Mouse (Mus musculus) hematopoietic multipotent progenitor cell, adult 10-12 weeks (in vitro differentiated cells): Measurements from ENCODE around the gene Aldh6a1. TPM values are rescaled to one million over a fixed set of nuclear protein-coding genes. Genes with fewer than 3 reads are reported as not detected.

Experiments used
- polyA plus RNA-seq: library from polyadenylated mRNA; stranded (reverse); fragments of >175 nt; gene quantifications from 2 replicates; pipeline ENCODE4 v1.2.3, GENCODE M21; 2012; ENCODE audit warnings: low replicate concordance

Aldh6a1 gene
- 2.4 and 4.5 TPM in 2 replicates for polyA plus RNA-seq

DNA sequence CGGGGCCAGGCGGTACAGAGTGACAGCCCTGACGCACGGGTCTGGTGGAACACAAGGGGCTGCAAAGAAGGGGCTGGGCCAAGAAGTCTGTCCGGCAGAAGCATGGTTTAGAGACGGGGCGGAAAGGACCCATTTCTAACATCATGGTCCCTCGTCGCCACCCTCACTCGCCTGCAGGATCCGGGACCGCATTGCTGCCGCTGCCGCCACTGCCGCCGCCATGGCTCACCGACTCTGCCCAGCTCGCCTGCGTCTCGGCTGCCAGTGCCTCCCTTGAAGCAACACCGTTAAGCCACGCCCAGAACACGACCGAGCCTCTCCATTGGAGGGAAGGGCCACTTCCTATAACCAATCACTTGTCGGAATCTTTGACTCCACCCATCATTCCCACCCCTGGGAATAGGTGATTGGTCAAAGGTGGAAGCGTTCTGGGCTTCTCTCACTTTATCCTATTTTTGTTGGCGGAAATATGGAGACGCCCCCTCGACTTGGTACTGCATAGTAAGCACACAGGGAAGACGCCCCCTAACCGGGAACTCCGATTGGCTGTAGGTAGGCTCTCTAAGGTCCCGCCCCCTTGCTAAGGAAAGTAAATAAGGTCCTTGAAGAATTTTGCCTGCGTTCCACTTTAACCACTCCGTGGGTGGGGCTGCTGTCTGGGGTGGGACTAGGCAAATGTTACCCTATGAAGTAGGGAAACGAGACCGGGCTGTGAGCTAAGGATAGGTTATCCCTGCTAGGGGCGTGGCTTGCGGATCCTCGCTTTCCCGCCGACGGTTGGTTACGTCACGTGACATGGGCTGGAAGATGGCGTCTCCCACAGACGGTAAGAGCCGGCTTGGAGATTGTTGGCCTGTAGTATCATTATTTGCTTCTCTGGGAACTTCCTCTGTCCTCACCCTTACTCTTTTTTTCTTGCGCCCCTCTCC, at the start of gene Aldh6a1, which contains the start of gene Lin52:
Gene Aldh6a1 (minus strand): TSS at position 287 of the 929 bp plus-strand sequence.
Gene Lin52 (plus strand): TSS at position 705 of the 929 bp plus-strand sequence.

DNA sequence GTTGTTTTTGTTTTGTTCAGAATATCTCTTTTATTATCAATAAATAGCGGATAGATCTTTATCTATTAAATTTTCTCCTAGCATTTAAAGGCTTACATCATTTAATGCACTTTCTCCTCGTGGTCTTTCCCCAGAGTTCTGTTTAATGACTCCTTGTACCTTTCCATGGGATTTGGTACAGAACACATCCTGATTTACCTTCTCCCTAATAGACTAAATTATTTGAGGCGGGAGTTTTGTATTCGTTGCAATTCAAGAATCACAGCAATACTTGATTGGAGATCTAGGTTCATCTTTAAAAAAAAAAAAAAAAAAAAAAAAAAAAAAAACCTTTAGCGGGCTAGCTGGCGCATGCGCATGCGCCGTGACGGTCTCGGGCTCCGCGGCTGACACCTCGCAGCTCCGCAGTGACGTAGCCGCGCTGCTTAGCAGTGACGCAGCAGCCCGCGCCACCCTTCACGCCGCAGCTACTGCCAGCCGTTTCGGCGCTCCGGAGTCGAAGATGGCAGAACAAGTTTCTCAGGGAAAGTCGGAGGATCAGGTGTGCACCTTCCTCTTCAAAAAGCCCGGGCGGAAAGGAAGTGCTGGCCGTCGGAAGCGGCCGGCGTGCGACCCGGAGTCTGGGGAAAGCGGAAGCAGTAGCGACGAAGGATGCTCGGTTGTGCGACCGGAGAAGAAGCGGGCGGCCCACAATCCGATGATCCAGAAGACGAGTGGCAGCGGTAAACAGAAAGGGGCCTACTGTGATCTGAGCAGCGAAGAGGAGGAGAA, 33.8 kb downstream of the Aldh6a1 start, which contains the start of gene Rnf113a2:
Gene Rnf113a2 (plus strand): TSS at position 363 of the 771 bp plus-strand sequence.

DNA sequence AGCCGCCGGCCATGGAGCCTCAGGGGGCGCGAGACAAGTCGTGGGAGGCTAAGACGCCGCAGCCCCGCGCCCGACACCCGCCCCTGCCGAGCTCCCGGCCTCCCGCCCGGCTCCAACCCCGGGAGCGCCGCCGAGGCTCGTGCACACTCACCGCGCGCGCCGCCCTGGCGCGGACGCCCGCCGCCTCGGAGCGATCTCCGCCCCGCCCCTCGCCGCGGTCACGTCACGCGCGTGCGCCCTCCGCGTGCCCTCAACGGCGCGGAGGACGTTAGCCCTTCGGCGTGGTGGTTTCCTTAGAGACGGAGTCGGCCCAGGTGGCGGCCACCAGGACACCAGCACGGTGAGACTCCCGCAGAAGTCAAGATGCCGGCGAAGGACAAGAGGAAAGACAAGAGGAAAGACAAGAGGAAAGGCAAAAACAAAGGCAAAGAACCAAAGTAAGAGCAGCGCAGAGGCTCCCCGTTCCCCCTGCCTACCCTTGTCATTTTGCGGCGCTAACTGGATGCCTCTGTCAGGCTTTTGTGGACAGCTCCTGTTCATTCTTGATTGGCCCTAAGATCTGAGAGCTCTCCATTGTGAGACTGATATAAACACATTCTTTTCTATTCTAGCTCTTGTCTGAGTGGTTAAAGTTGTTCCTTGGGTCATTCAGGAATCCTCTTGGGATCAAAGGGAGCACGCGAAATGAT, 41.8 kb downstream of the Aldh6a1 start, which contains the start of the genes Entpd5 and Bbof1:
Gene Entpd5 (minus strand): TSS at position 211 of the 689 bp plus-strand sequence.
Gene Bbof1 (plus strand): TSS at position 253 of the 689 bp plus-strand sequence.

Other genes starting within 250 kb of the Aldh6a1 start
- 141 and 153 TPM in 2 replicates for gene Elmsan1, start 232.1 kb downstream of the Aldh6a1 start, polyA plus RNA-seq
- 1.1 and 2.6 TPM in 2 replicates for gene Ptgr2, start 165.8 kb downstream of the Aldh6a1 start, polyA plus RNA-seq
- 2.6 and 2.8 TPM in 2 replicates for gene Zfp410, start 134.2 kb downstream of the Aldh6a1 start, polyA plus RNA-seq
- 5.9 and 8.2 TPM in 2 replicates for gene Coq6, start 89.3 kb downstream of the Aldh6a1 start, polyA plus RNA-seq
- gene Fam161b, start 89.2 kb downstream of the Aldh6a1 start, polyA plus RNA-seq = 0.23 and 0.38 TPM in 2 replicates
- gene Entpd5, start 42.0 kb downstream of the Aldh6a1 start, polyA plus RNA-seq = 2.0 and 8.9 TPM in 2 replicates
- gene Bbof1, start 41.9 kb downstream of the Aldh6a1 start, polyA plus RNA-seq = 0.14 and 0.25 TPM in 2 replicates
- 18.0 and 29.7 TPM in 2 replicates for gene Rnf113a2, start 33.8 kb downstream of the Aldh6a1 start, polyA plus RNA-seq
- gene Lin52, start 418 bp upstream of the Aldh6a1 start, polyA plus RNA-seq = 0.71 and 1.4 TPM in 2 replicates
- not detected in 2 replicates for gene Vsx2, start 118.8 kb upstream of the Aldh6a1 start, polyA plus RNA-seq
- 4.1 and 7.4 TPM in 2 replicates for gene Abcd4, start 166.4 kb upstream of the Aldh6a1 start, polyA plus RNA-seq
- not detected in 2 replicates for gene Vrtn, start 190.0 kb upstream of the Aldh6a1 start, polyA plus RNA-seq
- 0.57 and 1.3 TPM in 2 replicates for gene Syndig1l, start 247.8 kb upstream of the Aldh6a1 start, polyA plus RNA-seq